Mouse (Mus musculus) yolk sac, embryonic 10.5 days (tissue): ENCODE data around the gene Oxct1.
A peak's percentile ranks its signal among the peaks of the same experiment; 100 is the strongest.

Source experiments
- DNase-seq: peaks from one replicate; pipeline ENCODE4 v3.0.0-alpha.2; 2017; ENCODE audit warnings: low spot score

Oxct1 gene

DNA sequence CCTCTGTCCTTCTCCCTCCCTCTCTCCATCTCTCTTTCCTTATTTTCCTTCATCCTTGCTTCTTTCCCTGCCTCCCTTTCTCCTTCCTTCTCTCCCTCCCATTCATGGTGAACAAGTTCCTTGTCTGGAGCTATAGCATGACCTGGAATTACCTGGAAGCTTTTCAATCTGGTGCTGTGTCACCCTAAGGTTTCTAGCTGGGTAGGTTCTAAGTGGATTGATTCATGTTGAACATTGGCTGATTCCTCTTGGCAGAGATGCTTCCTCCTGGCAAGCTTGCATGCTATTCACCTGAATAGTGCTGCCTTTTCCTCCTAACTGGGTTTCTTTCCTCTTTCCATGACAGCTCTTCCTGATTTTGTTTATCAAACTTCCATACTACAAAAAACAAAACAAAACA, 2.8 kb downstream of the Oxct1 start:
- no peak for DNase-seq

DNA sequence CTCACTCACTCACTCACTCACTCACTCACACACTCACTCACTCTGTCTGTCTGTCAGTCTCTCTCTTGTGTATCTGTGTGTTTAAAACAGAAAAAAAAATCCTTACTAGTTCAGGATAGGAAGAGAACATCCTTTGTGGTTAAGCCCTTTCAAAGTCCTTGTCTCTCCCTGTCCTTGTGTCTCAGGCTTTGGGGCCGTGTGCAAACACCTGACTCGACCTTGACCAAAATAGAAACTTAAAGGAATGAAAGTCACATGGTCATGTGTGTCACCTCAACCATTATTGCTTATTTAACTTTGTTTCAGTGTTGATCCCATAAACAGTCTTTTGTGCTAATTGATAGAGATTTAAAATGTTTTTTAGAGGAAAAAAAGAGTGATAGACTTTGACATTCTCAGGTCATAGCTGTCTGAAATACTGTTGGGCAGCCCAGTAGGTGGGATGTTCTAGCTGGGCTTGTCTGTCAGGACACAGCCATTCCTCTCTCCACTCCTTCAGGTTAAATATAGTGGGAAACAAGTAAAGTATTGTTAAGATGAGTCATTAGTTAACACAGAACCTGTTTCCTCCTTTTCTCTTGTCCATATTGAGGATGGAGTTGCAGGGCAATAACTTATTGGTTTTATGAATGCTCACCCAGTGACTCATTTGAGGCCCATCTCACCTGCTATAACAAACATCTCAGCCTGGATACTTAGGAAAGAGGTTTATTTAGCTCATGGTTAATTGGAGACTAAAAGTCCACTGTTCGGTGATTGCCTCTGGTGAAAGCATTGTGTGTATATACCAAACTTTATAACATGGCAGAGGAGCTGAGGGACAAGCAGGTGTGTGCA, 7.2 kb downstream of the Oxct1 start:
- no peak for DNase-seq

DNA sequence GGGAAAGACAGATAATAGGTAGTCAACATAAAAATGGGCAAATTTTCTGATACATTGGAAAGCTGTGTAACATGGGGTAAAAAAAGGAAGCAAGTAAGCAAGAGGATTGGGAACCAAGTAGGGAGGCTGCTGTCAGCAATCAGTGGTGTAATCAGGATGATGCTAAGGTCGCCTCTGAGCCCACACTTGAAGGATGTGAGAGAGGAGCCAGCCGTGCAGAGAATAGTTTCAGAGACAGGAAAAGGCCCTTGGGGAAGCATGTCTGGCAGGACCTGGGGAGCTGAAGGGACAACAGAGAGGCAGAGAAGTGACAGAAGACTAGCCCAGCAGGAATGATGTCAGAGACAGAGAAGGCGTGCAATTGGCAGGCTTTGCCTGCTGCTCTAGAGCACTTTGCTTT, 16.2 kb downstream of the Oxct1 start:
- no peak for DNase-seq

DNA sequence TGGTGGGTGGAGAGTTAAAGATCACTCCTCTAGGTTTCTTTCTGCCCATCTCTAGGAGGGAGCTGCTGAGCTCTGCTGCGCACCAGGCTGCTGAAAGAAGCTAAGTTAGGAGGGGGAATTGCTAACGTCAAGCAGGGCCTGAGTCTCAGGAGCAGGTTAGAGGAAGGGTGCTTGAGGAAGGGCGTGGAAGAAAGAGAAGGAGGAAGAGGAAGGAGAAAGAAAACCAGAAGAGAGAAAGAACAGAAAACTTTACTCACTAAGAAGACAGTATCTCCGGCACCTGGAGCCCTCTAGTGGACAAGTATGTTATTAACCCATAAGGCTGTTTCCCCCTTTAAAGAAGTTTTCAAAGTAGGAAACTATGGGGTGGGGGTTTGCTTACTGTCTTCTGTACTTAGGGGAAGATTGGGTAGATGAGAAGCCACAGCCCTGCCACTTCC, 16.9 kb downstream of the Oxct1 start:
- DNase-seq: peak; percentile 13

DNA sequence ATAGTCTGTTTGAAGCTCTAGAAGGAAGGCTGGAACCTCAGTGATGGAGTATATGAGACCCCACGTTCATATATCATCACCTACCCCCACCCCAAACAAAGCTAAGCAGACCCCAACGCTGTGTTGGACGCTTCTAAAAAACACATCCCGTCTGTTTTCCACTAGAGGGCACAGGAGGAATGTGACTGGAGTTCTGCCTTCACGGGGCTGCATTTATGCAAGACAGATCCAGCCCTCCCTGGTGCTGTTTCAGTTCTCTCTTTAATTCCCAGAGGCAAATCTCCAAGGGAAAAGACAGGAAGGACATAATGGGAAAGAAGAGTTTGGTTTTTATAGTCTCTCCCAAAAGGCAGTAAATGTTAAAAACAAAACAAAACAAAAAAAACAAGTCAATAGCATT, 30.4 kb downstream of the Oxct1 start:
- no peak for DNase-seq

DNA sequence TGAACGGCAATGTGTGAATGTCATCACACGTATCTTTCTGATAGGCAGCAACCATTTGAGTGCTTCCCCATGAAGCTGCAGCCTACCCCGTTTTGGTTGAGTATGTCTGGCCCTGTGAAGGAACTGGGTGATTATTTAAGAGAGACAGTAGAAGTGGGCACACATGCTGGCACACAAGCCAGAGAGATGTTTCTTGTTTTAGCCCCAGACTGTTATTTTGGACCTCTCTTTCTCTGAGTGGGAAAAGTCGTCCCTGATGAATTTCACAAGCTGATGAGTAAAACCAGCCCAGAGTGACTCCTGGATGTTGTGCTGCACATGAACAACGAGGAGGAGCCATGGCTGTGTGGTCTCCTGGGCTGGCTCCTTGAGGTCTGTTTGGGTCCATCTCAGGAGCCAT, 37.4 kb downstream of the Oxct1 start:
- no peak for DNase-seq

DNA sequence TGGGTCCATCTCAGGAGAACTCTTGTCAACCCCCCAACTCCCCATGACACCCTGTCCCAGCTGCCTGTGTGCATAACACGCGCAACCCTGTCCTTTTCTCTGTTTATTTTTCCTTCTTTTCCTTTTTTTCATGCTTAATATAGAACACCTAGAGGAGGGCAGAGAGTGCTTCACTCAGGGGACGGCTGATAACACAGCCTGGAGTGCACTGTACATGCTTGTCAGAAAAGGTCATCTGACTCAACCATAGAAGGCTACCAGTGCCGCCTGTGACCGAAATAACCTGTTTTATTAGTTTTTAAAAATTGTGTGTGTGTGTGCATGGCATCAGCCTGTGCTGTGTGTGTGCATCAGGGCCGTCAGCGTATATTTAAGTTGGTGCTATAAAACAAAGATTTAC, 37.8 kb downstream of the Oxct1 start:
- no peak for DNase-seq

DNA sequence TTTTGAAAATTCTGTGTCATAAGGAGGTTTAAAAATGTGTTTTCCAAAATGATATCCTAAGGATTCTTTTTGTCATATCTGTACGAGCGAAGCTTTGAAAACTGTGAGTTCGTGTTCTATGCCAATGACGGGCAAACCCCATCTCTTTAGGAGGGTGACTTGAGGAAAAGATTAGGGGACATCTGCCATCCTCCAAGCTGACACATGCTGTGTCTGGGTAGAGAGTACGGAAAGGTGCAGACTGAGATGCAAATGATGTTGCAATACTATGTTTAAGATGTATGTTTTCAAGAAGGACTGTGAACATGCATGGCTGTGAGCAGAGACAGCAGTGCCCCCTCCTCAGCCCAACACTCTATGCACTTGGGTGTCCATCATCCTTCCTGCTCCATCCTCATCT, 38.5 kb downstream of the Oxct1 start:
- DNase-seq: no peak

DNA sequence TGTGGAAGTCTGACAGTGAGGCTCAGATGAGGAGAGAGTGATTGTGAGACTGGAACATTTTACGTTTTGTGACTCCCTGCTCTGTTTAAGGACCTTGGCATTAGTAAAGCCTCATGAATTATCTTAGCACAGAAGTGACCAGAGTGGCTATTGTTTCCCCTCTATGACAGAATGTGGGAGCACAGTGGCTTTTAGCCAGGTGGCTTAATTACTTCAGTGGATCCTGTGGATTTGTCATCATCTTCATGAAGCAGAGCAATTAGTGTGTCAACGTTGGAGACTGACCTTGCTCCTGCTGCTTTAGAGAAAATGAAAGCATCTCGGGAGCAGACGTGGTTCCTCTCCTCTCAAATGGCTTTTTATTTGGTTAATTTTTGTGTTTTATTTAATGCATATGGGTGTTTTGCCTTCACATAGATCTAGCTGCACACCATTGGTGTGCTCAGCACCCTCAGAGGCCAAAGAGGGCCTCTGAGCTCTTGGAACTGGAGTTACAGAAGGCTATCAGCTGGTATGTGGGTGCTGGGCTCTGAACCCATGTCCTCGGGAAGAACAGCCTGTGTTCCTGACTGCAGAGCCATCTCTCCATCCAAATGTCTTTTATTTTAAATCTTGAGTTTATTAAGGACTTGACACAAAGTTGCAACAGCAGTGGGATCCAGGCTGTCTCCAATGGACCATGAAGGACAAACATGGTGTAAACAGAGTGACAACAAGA, 41.2 kb downstream of the Oxct1 start:
- DNase-seq: no peak

DNA sequence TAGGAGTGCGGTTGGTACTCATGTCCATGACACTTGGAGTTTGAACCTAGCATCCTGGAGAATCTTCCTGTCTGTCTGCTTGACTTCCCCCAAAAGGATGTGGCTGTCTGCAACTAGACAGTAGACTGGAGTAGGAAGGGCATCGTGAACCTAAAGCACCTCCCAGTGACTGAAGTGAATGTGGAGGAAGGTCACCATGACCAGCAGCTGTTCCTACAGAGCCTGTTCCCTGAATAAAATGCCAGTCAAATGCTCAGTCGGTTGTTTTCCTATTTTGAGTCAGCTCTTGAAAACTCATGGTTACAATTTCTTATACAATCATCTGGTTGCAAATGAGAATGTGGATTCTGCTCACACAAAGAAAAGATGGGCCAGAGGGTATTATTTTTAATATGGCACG, 51.8 kb downstream of the Oxct1 start:
- DNase-seq: no peak

DNA sequence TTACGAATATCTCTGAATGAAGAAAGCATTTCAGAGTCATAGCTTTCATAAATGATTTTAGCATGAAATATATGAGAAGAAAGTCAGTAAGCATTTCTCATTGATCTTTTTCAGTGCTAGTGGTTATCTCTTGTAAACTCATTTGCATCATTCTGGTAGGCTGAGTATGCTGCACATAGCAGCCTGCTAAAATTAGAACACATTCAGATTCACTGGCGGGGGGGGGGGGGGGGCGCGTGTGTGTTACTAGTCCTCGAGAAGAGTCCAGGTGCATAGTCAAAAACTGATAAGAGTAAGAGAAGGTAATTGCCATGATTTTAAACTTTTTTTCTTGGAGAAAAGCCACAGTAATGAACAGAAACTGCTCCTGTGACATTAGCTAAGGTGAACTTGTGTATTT, 52.6 kb downstream of the Oxct1 start:
- DNase-seq: no peak

DNA sequence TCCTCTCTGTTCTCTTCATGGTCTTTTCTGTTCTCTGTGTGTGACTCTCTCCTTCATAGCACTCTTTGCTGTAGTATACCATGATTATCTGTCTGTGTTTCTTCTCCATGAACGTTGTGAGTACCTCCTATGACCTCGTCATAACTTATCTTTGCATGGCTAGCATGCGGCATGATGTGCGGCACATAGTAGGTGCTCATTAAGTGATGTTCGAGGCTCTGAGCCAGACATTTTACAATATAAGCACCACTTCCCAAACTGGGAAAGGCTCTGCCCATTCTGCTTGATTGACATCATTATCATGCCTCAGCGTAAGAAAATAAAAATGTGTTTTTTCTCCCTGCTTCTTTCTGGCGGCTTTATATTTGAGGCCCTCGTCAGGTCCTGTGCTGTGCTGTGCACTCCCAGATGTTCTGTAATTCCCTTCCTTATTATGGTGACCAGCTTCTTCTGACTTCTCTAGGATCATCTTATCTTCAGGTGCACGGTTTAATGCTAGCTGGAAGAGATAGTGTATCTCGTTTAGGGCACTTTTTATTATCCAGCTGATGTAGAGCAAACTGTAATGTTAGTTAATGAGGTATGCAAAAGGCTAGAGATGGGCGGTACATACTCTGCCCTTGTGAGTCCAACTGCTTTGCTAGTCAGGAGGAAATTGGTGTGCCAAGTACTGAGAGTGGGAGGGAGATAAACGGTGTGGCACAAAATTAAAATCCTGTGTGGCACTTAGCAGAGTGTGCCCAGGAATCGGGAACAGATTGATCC, 53.4 kb downstream of the Oxct1 start:
- no peak for DNase-seq

DNA sequence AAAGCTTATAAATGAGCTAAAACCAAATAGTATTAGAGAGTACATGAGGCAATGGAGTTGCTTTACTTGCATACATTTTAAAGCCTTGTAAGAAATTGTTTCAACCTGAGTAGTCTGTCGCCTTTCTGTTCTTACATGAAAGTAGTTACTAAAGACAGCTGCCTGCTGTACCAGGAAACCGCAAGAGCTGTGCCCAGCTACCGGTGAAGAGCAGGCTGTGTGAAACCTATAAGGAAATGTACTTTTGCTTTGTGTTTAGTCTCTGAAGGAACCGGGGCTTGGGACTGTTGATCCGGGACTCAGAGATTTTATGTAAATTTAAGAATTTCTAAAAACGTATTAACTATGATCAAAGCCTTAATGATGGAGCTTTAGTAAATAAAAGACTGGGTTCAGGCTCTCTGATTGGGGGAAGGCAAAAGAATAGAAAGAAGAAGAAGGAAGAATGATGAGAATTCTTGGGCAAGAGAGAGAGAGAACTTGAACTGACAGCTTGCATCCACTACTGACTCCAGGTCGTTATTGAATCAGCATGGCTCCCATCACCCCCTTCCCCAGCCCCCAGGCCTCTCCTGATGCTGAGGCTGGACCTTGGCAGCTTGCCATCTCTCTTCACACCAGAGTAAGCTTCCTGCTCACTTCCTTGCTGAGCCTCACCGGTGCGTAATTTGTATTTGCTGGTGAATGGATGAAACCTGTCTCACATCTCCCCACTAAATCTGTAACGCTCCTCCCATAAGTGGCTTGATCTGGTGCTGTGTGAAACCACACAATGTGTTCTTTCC, 59.6 kb downstream of the Oxct1 start:
- no peak for DNase-seq

DNA sequence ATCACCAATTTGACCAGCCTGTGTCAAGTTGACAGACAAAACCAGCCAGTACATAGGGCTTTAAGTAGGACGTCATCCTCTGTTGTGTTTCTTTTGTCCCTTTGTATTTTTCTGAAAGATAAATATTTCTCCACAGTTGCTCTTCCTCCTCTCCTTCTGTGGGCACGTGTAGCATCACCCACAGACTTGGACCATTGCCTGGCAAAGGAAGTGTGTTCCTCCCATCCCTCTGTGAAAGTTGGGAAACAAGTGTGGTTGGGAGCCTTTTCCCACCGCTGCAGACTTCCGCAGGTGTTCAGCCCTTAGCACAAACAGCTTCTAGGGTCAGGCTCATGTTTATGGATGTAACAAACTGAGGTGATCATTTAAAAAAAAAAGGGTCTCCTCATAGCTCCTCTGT, 61.3 kb downstream of the Oxct1 start:
- no peak for DNase-seq

DNA sequence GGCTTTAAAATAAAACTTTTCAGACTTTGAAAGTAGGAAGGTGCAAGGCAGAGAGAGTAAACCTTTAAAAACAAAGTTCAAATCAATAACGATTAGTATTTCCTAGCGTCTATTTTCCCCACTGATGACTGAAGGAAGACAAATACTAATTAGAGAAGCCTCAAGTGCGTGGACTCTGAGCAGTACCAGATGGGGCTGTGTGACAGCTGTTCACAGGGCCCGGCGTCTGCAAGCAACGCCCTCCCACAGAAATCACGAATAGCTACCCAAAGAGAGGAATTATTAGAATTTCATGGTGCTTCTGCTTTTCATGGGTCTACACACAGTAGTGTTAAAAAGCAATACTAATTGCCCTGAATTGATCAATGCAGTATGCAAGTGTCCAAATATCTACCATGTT, 61.7 kb downstream of the Oxct1 start:
- no peak for DNase-seq

DNA sequence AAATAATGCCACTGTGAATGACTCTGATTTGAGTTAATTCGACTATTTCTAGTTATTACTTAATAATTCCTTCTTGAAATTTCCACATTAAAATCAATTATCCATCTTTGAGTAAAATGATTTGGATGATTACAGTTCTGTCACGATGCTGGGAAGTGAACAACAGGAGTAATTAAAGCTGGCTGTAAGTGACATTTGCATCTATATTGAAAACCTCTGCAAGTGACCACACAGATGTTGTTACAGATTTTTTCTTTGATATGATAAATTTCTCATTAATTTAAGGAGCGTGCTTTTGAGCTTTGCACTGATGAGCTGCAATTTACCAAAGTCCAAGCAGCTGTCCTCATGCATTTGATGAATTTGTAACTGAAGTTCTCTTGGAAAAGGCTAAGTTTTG, 64.4 kb downstream of the Oxct1 start:
- DNase-seq: no peak

DNA sequence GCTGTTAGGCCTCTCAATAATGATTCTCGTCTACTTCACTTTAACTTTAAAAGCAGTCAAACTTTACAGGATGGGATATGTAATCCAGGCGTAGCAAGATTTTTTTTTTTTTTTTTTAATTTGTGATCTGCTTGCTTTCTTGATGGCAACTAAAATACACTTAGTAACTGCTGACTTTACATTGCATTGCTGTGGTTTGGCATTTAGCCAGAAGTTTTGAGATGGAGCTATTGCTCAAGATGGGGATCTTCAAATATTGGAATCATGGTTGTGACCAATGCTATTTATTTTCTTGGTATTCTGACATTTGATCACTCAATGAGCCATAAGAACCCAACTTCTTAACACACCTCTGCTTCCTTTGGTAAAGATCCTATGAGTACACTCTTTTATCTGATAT, 66.4 kb downstream of the Oxct1 start:
- DNase-seq: no peak

DNA sequence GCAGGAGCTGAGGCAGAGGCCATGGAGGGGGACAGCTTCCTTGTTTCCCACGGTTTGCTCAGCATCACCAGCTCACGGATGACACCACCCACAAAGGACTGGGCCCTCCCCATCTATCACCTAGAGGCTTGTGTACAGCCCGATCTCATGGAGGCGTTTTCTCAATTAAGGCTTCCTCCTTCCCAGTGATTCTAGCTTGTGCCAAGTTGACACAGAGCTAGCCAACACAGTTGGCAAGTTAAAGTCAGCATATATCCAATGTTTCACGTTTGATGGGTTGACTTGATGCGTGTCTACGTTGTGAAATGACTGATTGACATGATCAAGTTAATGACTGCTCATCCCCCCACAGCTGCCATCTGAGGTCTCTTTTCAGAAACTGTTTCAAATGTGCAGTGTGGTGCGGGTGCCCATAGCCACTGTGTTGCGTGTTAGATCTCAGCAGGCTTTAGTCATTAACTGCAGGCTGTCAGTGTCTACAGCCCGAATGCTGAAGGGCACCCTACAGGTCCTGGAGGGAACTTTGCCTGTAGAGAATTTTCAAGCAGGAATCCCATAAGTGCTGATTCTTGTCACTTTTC, 74.2 kb downstream of the Oxct1 start:
- DNase-seq: no peak

DNA sequence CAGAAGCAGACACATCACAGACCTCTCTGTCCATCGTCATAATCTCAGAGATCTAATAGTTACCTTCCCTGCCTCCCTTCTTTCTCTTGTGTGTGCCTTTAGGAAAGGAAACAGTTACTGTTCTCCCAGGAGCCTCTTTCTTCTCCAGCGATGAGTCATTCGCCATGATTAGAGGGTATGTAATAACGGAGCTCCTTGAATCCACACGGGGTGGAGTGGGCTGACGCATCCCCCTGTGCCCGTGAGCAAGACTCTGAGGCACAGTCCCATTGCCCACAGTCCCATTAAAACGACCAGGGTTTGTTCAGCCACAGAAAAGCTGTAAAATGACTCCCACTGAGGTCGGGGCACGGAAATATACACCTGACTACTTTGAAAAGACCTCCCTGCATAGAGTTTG, 74.8 kb downstream of the Oxct1 start:
- DNase-seq: no peak

DNA sequence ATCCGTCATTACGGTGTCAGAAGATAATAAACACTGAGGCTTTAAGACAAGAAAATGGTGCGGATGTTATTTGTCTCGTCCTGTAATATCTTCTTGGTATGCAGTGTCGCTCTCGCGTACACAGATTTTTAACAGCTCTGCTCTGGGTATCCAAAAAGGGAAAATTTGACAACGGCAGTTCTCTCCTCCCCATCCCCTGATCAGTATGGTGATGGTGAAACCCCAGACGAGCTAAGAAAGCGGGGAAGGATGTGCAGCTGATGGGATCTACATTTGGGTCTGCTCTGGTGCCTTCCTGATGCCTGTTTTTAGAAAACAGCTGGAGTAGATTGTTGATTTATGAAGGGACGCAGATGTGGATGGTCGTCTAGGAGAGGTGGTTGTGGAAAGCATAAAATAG, 78.1 kb downstream of the Oxct1 start:
- no peak for DNase-seq

DNA sequence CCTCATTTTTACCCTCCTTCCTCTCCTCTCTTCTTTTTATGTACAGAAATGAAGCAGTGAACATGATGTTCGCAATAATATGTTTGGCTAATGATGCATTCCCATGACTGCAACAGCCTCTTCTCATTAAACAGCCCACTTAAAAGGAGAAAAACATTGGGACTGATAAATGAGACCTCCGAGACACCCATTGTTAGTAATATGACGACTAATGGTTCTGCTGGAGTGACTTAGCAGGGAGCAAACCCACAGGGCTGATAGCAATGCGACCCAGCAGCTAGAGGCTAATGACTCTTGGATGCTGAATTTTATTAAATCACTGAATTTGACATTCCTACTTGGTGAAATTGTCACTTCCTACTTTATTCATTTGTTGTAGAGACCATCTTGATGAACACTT, 79.3 kb downstream of the Oxct1 start:
- DNase-seq: no peak

DNA sequence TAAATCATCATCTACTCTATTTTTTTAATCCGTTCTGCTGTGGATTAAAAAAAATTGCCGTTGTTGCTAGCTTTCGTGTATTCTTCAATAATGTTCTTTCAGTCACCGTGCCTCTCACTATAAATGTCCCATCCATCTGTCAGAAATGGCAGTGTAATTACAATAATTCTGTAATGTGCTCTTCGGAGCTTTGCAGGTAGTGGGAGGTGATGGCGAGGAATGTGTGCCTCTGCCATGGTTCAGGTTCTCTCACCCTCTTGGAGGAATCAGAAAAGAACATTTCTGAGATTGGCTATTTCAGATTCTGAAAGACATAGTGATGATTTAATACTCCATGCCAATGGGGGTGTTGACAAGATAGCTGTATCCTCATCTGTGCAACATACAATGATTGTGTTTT, 93.8 kb downstream of the Oxct1 start:
- DNase-seq: no peak
